Mouse (Mus musculus): Measurements from ENCODE around the gene Rabgap1.

Rabgap1 gene

GRCm38 (mm10) chr2:37511134-37511901, 68.2 kb downstream of the Rabgap1 start:
- no peak for DNase-seq (ENCODE audit: low spot score in 2 of 2)

GRCm38 (mm10) chr2:37516030-37516710, 73.1 kb downstream of the Rabgap1 start, which contains the start of gene Gpr21:
TSS of gene Gpr21 (plus strand) at chr2:37516332.
- no peak for DNase-seq (ENCODE audit: low spot score in 2 of 2)

GRCm38 (mm10) chr2:37516922-37517462, 73.9 kb downstream of the Rabgap1 start:
- no peak for DNase-seq (ENCODE audit: low spot score in 2 of 2)

DNA sequence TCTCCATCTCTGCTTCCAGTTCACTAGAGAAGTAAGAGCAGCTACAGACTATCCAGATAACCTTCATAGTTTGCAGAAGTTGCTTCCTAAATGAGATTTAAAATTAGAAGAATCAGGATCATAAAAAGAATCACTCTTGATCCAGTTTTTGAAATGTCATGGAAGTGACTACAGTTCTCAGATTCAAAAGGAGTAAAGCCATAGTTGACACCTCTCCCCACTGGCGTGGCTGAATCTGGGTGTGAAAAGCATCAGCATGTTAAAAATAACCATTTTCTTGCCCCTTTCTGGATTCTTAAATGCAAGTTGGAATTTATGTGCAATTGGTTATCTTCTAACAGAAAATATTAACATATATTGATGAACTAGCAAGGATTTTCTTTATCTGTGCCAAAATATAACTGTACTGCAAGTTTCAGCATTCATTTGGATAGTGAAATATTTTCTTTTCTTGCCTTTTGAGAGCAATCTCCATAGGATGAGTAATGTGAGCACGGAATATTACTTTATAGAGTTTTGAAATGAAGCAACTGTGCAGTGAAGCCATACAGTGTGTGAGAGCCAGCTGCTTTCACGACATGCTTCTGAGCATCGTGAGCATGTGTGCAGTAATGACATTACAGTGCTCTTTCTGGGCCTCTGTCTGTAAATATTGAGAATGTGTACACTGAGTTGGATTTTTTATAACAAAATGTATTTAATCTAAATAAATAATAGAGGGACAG, 75.6 kb downstream of the Rabgap1 start:
- no peak for DNase-seq (ENCODE audit: low spot score in 2 of 2)

DNA sequence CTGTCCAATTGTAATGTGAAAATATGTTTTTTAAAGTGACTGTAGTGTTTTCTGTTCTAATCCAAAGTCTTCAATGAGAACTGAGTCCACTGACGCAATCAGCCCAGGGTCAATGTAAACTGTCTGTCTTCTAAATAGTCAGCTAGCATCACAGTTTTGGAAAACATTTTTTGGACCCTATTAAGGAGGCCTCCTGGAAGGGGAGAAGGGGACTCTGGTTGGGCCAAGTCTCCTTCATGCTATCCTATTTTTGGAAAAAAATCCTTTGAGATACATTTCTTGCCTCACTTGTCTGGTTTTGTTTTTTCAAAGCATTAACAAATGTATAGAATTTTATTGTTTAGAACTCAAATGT, 76.2 kb downstream of the Rabgap1 start:
- no peak for DNase-seq (ENCODE audit: low spot score in 2 of 2)

DNA sequence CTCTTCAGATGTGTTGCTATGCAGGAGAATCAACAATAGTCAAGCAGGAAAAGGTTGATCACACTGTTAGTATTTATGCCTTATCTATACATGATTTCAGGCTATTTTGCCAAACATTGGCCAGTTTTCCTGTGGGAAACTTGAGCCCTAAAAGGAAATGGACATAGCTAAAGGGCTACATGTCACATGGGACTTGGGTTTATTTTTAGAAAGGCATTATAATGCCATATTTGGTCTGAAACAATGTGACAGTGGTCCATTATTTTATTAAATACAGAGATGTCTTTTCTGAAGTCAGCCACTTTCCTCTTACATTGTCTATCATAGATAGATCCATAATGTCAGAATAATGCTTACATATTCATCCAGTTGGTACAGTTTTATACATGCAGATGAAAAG, 84.5 kb downstream of the Rabgap1 start:
- no peak for DNase-seq (ENCODE audit: low spot score in 2 of 2)

DNA sequence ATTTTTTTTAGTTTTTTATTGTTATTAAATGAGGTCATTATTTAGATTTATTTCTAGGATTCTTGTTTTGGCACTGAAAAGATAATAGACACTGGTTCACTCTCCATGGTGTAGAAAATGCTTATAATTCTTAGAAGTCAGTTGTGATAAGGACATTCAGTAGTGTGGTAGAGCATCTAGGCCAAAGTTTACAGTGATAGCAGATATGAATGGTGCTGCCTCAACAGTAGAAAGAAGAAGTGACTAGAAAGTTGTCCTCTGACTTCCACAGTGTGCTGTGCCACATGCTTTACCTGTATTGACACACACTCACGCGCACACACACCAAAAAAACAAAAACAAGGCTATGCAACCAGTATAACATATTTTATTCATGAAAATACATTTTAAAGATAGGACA, 86.3 kb downstream of the Rabgap1 start:
- DNase-seq (ENCODE audit: low spot score in 2 of 2): no peak

DNA sequence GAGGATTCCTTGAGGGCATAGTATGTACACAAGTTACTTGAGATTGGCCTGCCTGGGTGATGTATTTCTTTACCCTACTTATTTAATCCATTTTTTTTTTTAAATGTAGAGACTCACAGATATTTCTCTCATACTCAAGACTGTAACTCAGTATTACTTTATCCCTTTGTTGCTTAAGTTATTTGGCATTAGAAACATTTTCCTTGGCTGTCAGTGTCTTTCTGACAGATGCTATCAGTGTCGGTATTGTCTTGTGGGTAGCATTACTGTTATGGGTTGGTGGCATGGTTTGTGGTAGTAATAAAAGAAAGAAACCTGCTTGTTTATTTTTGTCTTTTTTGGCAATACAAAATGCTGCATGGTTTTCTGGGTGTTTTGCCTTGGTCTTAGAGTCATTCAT, 87.7 kb downstream of the Rabgap1 start:
- DNase-seq (ENCODE audit: low spot score in 2 of 2): no peak

GRCm38 (mm10) chr2:37531639-37532038, 88.6 kb downstream of the Rabgap1 start:
- no peak for DNase-seq (ENCODE audit: low spot score in 2 of 2)

DNA sequence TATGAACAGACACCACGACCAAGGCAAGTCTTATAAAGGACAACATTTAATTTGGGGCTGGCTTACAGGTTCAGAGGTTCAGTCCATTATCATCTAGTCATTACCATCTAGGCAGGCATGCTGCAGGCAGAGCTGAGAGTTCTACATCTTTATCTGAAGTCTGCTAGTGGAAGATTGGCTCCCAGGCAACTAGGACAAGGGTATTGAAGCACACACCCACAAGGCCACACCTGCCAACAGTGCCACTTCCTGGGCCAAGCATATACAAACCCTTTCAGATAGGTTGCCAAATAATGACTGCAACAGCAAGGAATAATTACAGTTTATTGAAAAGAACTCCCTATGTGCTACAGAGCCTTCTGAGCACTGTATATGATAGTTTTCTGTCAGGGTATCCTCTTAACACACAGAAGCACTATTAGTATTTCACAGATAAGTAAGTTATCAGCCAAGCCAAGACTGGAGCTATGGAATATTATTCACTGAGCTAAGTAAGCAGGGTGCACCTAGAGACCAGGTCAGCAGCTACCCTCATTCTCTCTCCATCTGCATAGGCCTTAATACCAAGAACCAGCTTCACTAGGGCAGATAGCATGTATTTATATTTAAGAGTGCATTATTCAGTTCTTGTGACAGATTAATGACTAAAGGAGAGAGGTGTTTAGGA, 106.4 kb downstream of the Rabgap1 start:
- DNase-seq (ENCODE audit: low spot score in 2 of 2): no peak

DNA sequence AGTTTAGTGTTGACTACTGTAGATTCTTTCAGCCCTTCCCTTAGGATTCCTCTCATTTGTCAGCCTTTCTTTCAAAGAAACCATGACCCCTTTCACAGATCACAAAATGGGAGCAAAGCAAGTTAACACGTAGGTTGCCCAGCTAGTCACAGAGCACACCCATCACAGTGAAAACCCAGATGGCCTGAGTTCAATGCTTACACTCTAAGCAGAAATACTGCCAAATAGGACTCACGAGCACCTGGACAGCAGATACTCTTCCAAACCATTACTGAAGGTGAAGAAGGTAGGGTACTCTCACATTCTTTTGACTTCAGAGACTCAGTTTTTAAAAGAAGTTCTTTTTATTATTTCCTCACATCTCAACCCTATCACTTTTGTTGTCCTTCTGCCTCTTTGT, 113.3 kb downstream of the Rabgap1 start:
- DNase-seq (ENCODE audit: low spot score in 2 of 2): no peak

GRCm38 (mm10) chr2:37565579-37565978, 122.5 kb downstream of the Rabgap1 start:
- no peak for DNase-seq (ENCODE audit: low spot score in 2 of 2)

DNA sequence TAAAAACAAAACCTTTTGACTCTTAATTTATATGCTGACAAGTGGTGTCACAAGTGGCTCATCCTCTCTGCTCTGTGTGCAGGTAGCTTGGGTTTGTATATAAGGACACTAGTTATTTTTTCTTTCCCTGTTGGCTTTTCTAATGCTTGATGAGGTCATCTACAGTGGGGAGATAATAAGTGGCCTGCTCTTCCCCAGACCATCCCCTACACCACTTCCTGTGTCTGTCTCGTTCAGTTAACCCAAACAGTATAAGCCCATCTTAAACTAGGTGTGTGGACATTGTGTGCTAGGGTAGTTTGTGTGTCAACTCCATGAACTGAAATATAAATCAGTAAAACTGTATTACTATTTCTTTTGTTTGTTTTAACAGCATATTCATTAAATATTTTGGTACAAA, 123.0 kb downstream of the Rabgap1 start:
- no peak for DNase-seq (ENCODE audit: low spot score in 2 of 2)

DNA sequence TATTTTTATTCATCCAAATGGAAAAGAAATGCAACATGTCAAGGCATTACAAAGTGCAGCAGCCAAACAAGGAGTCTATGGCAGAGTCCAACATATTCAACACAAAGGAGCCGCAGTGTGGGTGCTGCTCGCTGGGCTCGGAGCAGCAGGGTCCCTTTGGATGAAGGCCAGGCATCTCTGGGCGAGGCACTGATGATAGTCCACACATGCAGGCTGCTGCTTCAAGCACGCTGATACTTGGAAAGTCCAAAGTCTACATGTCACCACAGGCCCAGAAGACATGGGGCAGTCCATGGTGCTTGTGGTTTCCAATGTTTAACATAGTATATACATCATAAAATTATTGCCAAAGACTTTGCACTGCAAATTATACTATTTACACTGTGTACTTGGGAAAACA, 126.8 kb downstream of the Rabgap1 start:
- DNase-seq (ENCODE audit: low spot score in 2 of 2): no peak

DNA sequence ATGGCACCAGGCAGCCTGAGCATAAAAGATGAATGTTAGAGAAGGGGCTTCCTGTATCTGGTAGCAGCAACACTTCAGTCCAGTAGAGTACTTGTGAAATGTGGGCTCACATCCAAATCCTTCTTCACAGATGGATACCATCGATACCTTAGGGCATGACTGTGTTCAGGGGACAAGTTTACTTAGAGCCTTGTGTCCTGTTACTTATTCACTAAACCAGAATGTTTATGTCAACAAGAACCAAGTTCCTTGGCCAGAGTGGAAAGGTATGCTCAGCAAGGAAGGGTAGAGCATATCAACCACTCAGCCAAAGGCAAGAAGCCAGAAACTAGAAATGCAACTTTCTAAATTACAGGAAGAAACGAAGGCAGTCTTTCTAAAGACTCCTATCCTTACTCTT, 127.6 kb downstream of the Rabgap1 start:
- no peak for DNase-seq (ENCODE audit: low spot score in 2 of 2)

GRCm38 (mm10) chr2:37572141-37572540, 129.1 kb downstream of the Rabgap1 start:
- no peak for DNase-seq (ENCODE audit: low spot score in 2 of 2)

DNA sequence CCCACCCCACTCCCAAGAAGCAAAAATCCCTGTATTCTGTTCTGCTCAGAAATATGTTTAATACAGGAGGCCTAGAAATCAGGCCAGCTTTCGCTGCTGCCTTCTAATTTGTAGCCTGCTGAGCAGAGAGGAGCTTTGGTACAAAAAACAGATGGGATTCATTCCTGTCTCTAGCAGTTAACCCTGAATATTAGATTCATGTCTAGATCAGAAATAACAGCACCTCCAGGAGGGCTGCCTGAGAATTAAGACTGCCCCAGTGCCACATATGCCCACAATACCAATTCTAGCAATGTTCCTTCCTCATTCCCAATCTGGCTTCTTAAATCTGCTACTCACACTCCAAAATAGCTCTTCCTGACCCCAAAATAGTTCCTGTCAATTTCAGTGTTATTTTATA, 133.6 kb downstream of the Rabgap1 start:
- no peak for DNase-seq (ENCODE audit: low spot score in 2 of 2)

GRCm38 (mm10) chr2:37578185-37578584, 135.1 kb downstream of the Rabgap1 start:
- no peak for DNase-seq (ENCODE audit: low spot score in 2 of 2)

- no peak for DNase-seq (ENCODE audit: low spot score in 2 of 2)
Observed at GRCm38 (mm10) chr2:37587919-37588318, 144.8 kb downstream of the Rabgap1 start.
